Mouse (Mus musculus) limb, embryonic 13.5 days (tissue): ENCODE data around the gene Naif1. TPM values are rescaled to one million over a fixed set of nuclear protein-coding genes. Genes with fewer than 3 reads are reported as not detected.
A peak's percentile ranks its signal among the peaks of the same experiment; 100 is the strongest.

ENCODE experiments used
- ATAC-seq: fragments of 200-750 bp; cut with Nextera tagmentation; 2 replicates; pipeline ENCODE4 v1.8.0; 2017; ENCODE audit warnings: low read depth, moderate number of reproducible peaks, moderate TSS enrichment; ENCODE audit not compliant: low FRiP score
- H3K27ac ChIP-seq: fragments of 300-500 bp; sonication (generic); 2 replicates; pipeline ENCODE4 v1.5.1; 2015; ENCODE audit warnings: inconsistent platforms, mild to moderate bottlenecking, moderate library complexity
- H3K27me3 ChIP-seq: fragments of 300-500 bp; sonication (generic); 2 replicates; pipeline ENCODE4 v1.6.1; 2015; ENCODE audit warnings: mild to moderate bottlenecking, inconsistent platforms
- H3K36me3 ChIP-seq: fragments of 300-500 bp; sonication (generic); 2 replicates; pipeline ENCODE4 v1.6.1; 2015; ENCODE audit warnings: inconsistent platforms, mild to moderate bottlenecking, moderate library complexity
- H3K4me1 ChIP-seq: fragments of 300-500 bp; sonication (generic); 2 replicates; pipeline ENCODE4 v1.6.1; 2015; ENCODE audit warnings: inconsistent platforms
- H3K4me2 ChIP-seq: fragments of 300-500 bp; sonication (generic); replicated peaks from 2 replicates; pipeline ENCODE4 v1.6.1; 2015; ENCODE audit warnings: inconsistent platforms, mild to moderate bottlenecking, moderate library complexity
- H3K4me3 ChIP-seq: fragments of 300-500 bp; sonication (generic); 2 replicates; pipeline ENCODE4 v1.5.1; 2015; ENCODE audit warnings: moderate library complexity, mild to moderate bottlenecking, inconsistent platforms
- H3K9ac ChIP-seq: fragments of 300-500 bp; sonication (generic); 2 replicates; pipeline ENCODE4 v1.6.1; 2015; ENCODE audit warnings: mild to moderate bottlenecking, inconsistent platforms
- H3K9me3 ChIP-seq: fragments of 300-500 bp; sonication (generic); 2 replicates; pipeline ENCODE4 v1.6.1; 2016; ENCODE audit warnings: inconsistent platforms
- WGBS: fragments of 180-500 bp; shearing (Covaris S2); methylation state at CpG from one replicate; pipeline ENCODE4 v1.1.7; 2015; 5-methylcytosine and 5-hydroxymethylcytosine counted together
- polyA plus RNA-seq: library from polyadenylated mRNA; unstranded; fragments of >200 nt; fragmentation: Nextera tagmentation; extraction: Ambion mirVana; gene quantifications from 2 replicates; pipeline ENCODE4 v1.2.1, GENCODE M21; 2015

Gene Naif1
- polyA plus RNA-seq, 1 experiment from 2014 or later = 5.7 TPM

- Histone ChIP-seq H3K4me1 (peaks cover 56% of the 10 kb centered on the region), H3K27ac (no peak overlapping the region), H3K27me3 (no peaks in the 10 kb centered on the region), H3K4me3 (0 out of 2 replicates have a peak overlapping the region, but pooled peaks have one; percentile 54), H3K36me3 (no peaks in the 10 kb centered on the region; the same call in 1 of the 2 replicates), H3K9me3 (no peaks in the 10 kb centered on the region), H3K4me2 (peak overlapping the region; percentile 84), H3K9ac (no peak overlapping the region)
- ATAC-seq = no peak
- WGBS = 71% methylated on average over 4 of the region's 4 CpGs
Measured at GRCm38 (mm10) chr2:32429215-32429891, 20.9 kb upstream of the Naif1 start.

- peak; percentile 96 for ATAC-seq
- no peaks in the 10 kb centered on the region for H3K9me3 ChIP-seq
Measured at GRCm38 (mm10) chr2:32430701-32431676, 19.3 kb upstream of the Naif1 start.

GRCm38 (mm10) chr2:32436686-32437372 lies 13.4 kb upstream of the Naif1 start:
- Histone ChIP-seq H3K9ac (peak overlapping the region; percentile 21; the same call in 1 of the 2 replicates), H3K4me3 (no peak overlapping the region), H3K36me3 (no peaks in the 10 kb centered on the region; the same call in 1 of the 2 replicates), H3K27ac (peak overlapping the region; percentile 59), H3K9me3 (no peaks in the 10 kb centered on the region), H3K4me2 (no peak overlapping the region), H3K4me1 (peaks cover 17% of the 10 kb centered on the region), H3K27me3 (no peaks in the 10 kb centered on the region)
- ATAC-seq = no peak
- WGBS = 66% methylated on average over 3 of the region's 3 CpGs

More at GRCm38 (mm10) chr2:32430701-32431676, 19.3 kb upstream of the Naif1 start:
- H3K27ac ChIP-seq = peak overlapping the region; percentile 82
- WGBS = 7% methylated on average over 18 of the region's 18 CpGs
- no peaks in the 10 kb centered on the region for H3K27me3 ChIP-seq
- H3K36me3 ChIP-seq = no peaks in the 10 kb centered on the region; the same call in 1 of the 2 replicates
- peak overlapping the region; percentile 54 for H3K4me3 ChIP-seq
- peak overlapping the region; percentile 84 for H3K4me2 ChIP-seq
- peaks cover 42% of the 10 kb centered on the region for H3K4me1 ChIP-seq
- peak overlapping the region; percentile 77 for H3K9ac ChIP-seq

GRCm38 (mm10) chr2:32437612-32438166 lies 12.6 kb upstream of the Naif1 start:
- Histone ChIP-seq H3K4me3 (no peak overlapping the region), H3K27ac (peak overlapping the region; percentile 59), H3K4me1 (peaks cover 17% of the 10 kb centered on the region), H3K9ac (no peak overlapping the region), H3K9me3 (no peaks in the 10 kb centered on the region), H3K4me2 (no peak overlapping the region), H3K36me3 (no peaks in the 10 kb centered on the region; the same call in 1 of the 2 replicates), H3K27me3 (no peaks in the 10 kb centered on the region)
- WGBS = 81% methylated on average over 2 of the region's 2 CpGs
- no peak for ATAC-seq

- 0 out of 2 replicates have a peak, but pooled peaks cover 2% of the 10 kb centered on the region for H3K36me3 ChIP-seq
- no peak overlapping the region for H3K9ac ChIP-seq
- no peak overlapping the region for H3K4me2 ChIP-seq
- no peaks in the 10 kb centered on the region for H3K9me3 ChIP-seq
- H3K27me3 ChIP-seq = no peaks in the 10 kb centered on the region
- 81% methylated on average over 3 of the region's 3 CpGs for WGBS
- no peak for ATAC-seq
- H3K27ac ChIP-seq = no peak overlapping the region
- H3K4me3 ChIP-seq = no peak overlapping the region
- peaks cover 17% of the 10 kb centered on the region for H3K4me1 ChIP-seq
Measured at GRCm38 (mm10) chr2:32438733-32439132, 11.5 kb upstream of the Naif1 start.

GRCm38 (mm10) chr2:32439177-32439576 lies 11.1 kb upstream of the Naif1 start:
- Histone ChIP-seq H3K9ac (no peak overlapping the region), H3K36me3 (peaks cover 6% of the 10 kb centered on the region; the same call in 1 of the 2 replicates), H3K4me2 (no peak overlapping the region), H3K27ac (no peak overlapping the region), H3K9me3 (no peaks in the 10 kb centered on the region), H3K4me3 (no peak overlapping the region), H3K27me3 (no peaks in the 10 kb centered on the region), H3K4me1 (peaks cover 17% of the 10 kb centered on the region)
- WGBS = 57% methylated on average over 6 of the region's 6 CpGs
- ATAC-seq = no peak

- H3K36me3 ChIP-seq = peaks cover 10% of the 10 kb centered on the region
- H3K4me3 ChIP-seq = no peak overlapping the region
- no peak overlapping the region for H3K4me2 ChIP-seq
- no peaks in the 10 kb centered on the region for H3K27me3 ChIP-seq
- WGBS = 78% methylated on average over 2 of the region's 2 CpGs
- H3K27ac ChIP-seq = no peak overlapping the region
- no peak for ATAC-seq
- no peak overlapping the region for H3K9ac ChIP-seq
- peaks cover 17% of the 10 kb centered on the region for H3K4me1 ChIP-seq
- H3K9me3 ChIP-seq = no peaks in the 10 kb centered on the region
Measured at GRCm38 (mm10) chr2:32440164-32440563, 10.1 kb upstream of the Naif1 start.

DNA sequence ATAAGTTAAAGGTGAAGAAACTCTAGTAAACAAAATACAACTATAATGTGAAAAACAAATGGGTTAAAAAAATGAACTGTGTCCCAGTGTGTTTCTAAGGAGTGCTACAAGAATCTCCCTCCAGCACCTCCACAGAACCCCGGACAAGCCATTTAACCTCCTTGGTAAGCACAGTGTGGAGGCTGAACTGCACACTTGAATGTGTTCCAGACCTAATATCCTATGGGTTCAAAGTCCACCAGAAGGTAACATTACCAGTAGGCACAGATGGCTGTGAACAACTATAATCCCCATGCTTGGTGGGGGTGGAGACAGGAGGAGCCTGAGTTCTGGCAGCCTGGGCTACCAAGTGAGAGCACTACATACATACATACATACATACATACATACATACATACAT lies 9.6 kb upstream of the Naif1 start:
- no peak overlapping the region for H3K9ac ChIP-seq
- H3K4me1 ChIP-seq = peaks cover 17% of the 10 kb centered on the region
- 87% methylated on average over 1 of the region's 1 CpGs for WGBS
- no peaks in the 10 kb centered on the region for H3K9me3 ChIP-seq
- peaks cover 12% of the 10 kb centered on the region for H3K36me3 ChIP-seq
- ATAC-seq = no peak
- H3K27me3 ChIP-seq = no peaks in the 10 kb centered on the region
- no peak overlapping the region for H3K4me2 ChIP-seq
- no peak overlapping the region for H3K27ac ChIP-seq
- H3K4me3 ChIP-seq = no peak overlapping the region

DNA sequence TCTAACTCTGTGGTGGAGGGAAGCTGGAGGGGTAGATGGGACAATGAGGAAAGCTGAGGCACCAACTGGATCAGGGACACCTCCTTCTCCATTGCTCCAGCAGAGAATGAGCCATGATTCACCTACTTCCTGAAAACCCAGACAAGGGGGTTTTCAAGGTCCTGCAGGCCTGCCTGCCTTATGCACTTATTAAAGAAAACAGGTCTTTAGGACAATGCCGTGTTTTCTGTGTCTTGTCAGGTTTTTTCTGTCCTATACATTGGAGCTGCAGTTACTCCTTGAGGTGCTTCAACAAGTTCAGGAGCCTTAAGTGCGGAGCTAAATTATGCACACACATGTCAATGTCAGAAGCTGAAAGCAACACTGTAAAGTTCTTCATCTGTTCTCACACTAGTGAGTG lies 8.7 kb upstream of the Naif1 start:
- no peak for ATAC-seq
- Histone ChIP-seq H3K9me3 (no peaks in the 10 kb centered on the region), H3K36me3 (peaks cover 13% of the 10 kb centered on the region), H3K27ac (no peak overlapping the region), H3K4me3 (no peak overlapping the region), H3K4me2 (no peak overlapping the region), H3K4me1 (peaks cover 13% of the 10 kb centered on the region), H3K27me3 (no peaks in the 10 kb centered on the region), H3K9ac (no peak overlapping the region)
- WGBS = 87% methylated on average over 2 of the region's 2 CpGs

DNA sequence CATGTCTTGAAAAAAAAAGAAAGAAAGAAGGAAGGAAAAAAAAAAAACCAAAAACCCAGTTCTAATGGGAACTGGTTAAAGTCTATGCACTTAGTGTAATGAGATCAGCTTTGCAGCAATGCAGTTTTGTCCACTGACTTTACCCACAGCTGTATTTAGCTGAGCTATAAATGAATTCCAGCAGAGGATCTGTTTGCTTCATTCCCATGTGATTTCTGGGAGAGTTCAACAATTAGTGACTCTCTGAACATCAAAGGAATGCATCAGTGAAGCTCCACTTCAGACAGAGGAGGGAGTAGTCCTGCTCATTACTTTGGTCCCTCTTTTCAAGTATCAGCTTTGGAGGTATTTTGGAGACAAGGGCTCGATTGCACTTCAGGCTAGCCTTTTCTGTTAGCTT lies 4.7 kb upstream of the Naif1 start:
- Histone ChIP-seq H3K9me3 (no peaks in the 10 kb centered on the region), H3K4me2 (no peak overlapping the region), H3K4me1 (peaks cover 22% of the 10 kb centered on the region), H3K9ac (no peak overlapping the region), H3K27me3 (no peaks in the 10 kb centered on the region), H3K27ac (no peak overlapping the region), H3K36me3 (peaks cover 13% of the 10 kb centered on the region), H3K4me3 (no peak overlapping the region)
- WGBS = 65% methylated on average over 1 of the region's 1 CpGs
- ATAC-seq = no peak

DNA sequence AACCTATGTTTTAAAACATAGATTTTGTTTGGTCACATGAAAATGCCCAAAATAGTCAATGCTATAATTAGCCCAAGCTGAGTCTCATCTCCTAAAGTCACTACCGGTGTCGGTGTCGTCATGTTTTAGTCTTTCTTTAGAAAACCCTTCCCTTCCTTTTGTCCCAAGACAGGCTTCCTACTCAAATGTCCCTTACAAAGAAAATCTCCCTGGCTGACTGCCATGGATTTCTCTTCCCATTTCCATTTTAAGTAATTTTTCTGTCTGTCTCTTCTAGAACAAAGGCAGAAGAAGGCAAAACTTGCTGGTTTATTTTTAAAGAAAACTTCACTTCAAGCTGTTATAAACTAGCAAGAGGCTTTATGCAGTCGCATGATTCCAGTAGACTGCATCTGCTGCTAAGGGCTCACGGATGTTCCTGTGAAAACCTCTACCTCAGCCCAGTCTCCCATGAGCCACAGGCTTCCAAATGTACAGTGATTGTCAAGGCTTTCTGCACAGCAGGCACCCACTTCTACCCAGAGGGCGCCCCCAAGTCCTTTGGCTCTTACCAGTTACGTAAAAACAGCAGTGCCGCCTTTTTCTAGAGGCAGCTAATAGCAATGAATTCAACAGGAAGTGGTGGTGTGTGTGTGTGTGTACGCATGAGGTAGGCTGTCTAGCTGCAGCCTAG lies 2.9 kb upstream of the Naif1 start:
- no peak for ATAC-seq
- Histone ChIP-seq H3K36me3 (peaks cover 13% of the 10 kb centered on the region), H3K4me3 (0 out of 2 replicates have a peak overlapping the region, but pooled peaks have one; percentile 5), H3K4me1 (peaks cover 25% of the 10 kb centered on the region), H3K27ac (peak overlapping the region; percentile 69; the same call in 1 of the 2 replicates), H3K27me3 (no peaks in the 10 kb centered on the region), H3K9me3 (no peaks in the 10 kb centered on the region), H3K9ac (0 out of 2 replicates have a peak overlapping the region, but pooled peaks have one; percentile 25), H3K4me2 (peak overlapping the region; percentile 44)
- 60% methylated on average over 9 of the region's 9 CpGs for WGBS
